Mouse (Mus musculus) heart, postnatal 0 days (tissue): ENCODE data around the gene Shisa5. TPM values are rescaled to one million over a fixed set of nuclear protein-coding genes. Genes with fewer than 3 reads are reported as not detected.

ENCODE experiments used
- ATAC-seq: fragments of 200-750 bp; cut with Nextera tagmentation; 2 replicates; pipeline ENCODE4 v1.8.0; 2017; ENCODE audit warnings: low read depth, moderate number of reproducible peaks, moderate library complexity; ENCODE audit not compliant: insufficient read depth
- DNase-seq: peaks from one replicate; pipeline ENCODE4 v3.0.0-alpha.2; 2016; ENCODE audit warnings: low spot score
- H3K27ac ChIP-seq: fragments of 300-500 bp; sonication (generic); 2 replicates; pipeline ENCODE4 v1.5.1; 2014; ENCODE audit warnings: low read depth, mild to moderate bottlenecking
- H3K27me3 ChIP-seq: fragments of 300-500 bp; sonication (generic); 2 replicates; pipeline ENCODE4 v1.6.1; 2014; ENCODE audit warnings: low read length, mixed read lengths; ENCODE audit not compliant: control insufficient read depth, insufficient read depth
- H3K36me3 ChIP-seq: fragments of 300-500 bp; sonication (generic); replicated peaks from 2 replicates; pipeline ENCODE4 v1.6.1; 2014; ENCODE audit warnings: low read length, mixed read lengths; ENCODE audit not compliant: control insufficient read depth, insufficient read depth
- H3K4me1 ChIP-seq: fragments of 300-500 bp; sonication (generic); 2 replicates; pipeline ENCODE4 v1.6.1; 2014; ENCODE audit warnings: antibody characterized with exemption; ENCODE audit not compliant: control insufficient read depth, insufficient read depth
- H3K4me2 ChIP-seq: fragments of 300-500 bp; sonication (generic); 2 replicates; pipeline ENCODE4 v1.6.1; 2014; ENCODE audit warnings: low read depth, mild to moderate bottlenecking, low read length, moderate library complexity
- H3K4me3 ChIP-seq: fragments of 300-500 bp; sonication (generic); 2 replicates; pipeline ENCODE4 v1.5.1; 2014; ENCODE audit warnings: low read depth, low read length
- H3K9ac ChIP-seq: fragments of 300-500 bp; sonication (generic); replicated peaks from 2 replicates; pipeline ENCODE4 v1.6.1; 2014; ENCODE audit warnings: low read depth, low read length, mixed read lengths
- H3K9me3 ChIP-seq: fragments of 300-500 bp; sonication (generic); replicated peaks from 2 replicates; pipeline ENCODE4 v1.6.1; 2016; ENCODE audit warnings: low read length; ENCODE audit not compliant: control insufficient read depth
- CTCF ChIP-seq: IDR thresholded peaks from 2 replicates; pipeline ENCODE4 v1.5.1; 2016; ENCODE audit warnings: antibody characterized with exemption, control low read depth, low read depth
- EP300 ChIP-seq: IDR thresholded peaks from 2 replicates; pipeline ENCODE4 v1.6.1; 2016; ENCODE audit warnings: antibody characterized with exemption, low read depth
- WGBS: fragments of 180-500 bp; shearing (Covaris S2); extraction: QIAGEN DNeasy Blood & Tissue Kit; methylation state at CpG from one replicate; pipeline ENCODE4 v1.1.7; 2014; 5-methylcytosine and 5-hydroxymethylcytosine counted together
- polyA plus RNA-seq: library from polyadenylated mRNA; unstranded; fragments of >200 nt; fragmentation: Nextera tagmentation; extraction: Ambion mirVana; gene quantifications from 2 replicates; pipeline ENCODE4 v1.2.1, GENCODE M21; 2015
- total RNA-seq: library from RNA; depleted of rRNA; stranded (reverse); fragments of >200 nt; gene quantifications from 2 replicates; pipeline ENCODE4 v1.2.3, GENCODE M21; 2014; ENCODE audit warnings: low replicate concordance

Gene Shisa5
- total and polyA plus RNA-seq, 2 experiments from 2014 or later, result 51.8 to 102 TPM

DNA sequence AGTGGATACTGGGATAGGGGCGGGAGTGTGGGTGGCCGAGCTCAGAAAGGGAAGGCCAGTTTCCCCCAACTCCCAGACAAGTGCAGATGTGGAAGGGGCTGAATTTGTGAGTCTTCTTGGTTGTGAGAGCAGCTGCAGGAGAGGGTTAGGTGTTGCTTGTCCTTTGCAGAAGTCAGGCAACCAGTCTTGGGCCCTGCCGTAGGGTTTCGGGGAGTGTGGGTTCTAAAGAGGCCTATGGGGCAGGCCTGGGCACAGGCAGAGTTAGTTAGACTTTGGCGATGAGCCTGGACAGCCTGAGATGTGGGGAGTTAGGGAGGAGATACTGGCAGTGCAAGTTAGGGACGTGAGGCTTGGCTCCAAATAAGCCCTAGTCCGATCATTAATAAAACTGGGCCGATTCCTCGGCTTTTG is 57.9 kb downstream of the Shisa5 start:
- H3K4me3 ChIP-seq, result peak overlapping the region; percentile 69
- H3K4me1 ChIP-seq, result peaks cover 48% of the 10 kb centered on the region
- TF ChIP-seq EP300, result no peak
- TF ChIP-seq CTCF, result no peak
- H3K36me3 ChIP-seq, result peaks cover 14% of the 10 kb centered on the region
- WGBS, result 30% methylated on average over 9 of the region's 9 CpGs
- peak overlapping the region; percentile 79 for H3K9ac ChIP-seq
- DNase-seq (no peak), ATAC-seq (no peak)
- no peaks in the 10 kb centered on the region for H3K9me3 ChIP-seq
- peak overlapping the region; percentile 88 for H3K27ac ChIP-seq
- H3K4me2 ChIP-seq, result peak overlapping the region; percentile 94
- no peaks in the 10 kb centered on the region for H3K27me3 ChIP-seq

DNA sequence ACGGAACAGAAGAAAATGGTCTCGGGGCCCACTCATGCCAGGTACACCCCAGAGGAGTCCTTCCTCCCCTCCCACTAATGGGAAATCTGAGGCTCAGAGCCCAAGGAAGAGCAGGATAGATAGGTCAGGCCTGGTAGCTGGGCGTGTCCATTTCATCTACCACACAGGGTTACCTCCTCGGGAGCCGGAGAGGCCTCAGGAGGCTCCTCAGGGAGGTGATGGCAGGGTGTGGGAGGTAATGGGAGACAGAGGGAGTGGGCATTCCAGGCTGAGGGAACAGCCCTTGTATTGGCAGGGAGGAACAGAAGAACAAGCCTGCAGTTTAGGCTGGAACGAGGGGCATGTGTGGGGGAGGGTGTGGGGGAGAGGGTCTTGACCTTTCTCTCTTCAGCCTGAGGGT is 58.5 kb downstream of the Shisa5 start:
- ATAC-seq (no peak), DNase-seq (peak; percentile 30)
- Histone ChIP-seq H3K9me3 (no peaks in the 10 kb centered on the region), H3K4me1 (peaks cover 48% of the 10 kb centered on the region), H3K9ac (peak overlapping the region; percentile 79), H3K4me3 (peak overlapping the region; percentile 69), H3K27ac (peak overlapping the region; percentile 88), H3K36me3 (peaks cover 13% of the 10 kb centered on the region; the same call in 1 of the 2 replicates), H3K27me3 (no peaks in the 10 kb centered on the region), H3K4me2 (peak overlapping the region; percentile 94)
- 26% methylated on average over 6 of the region's 6 CpGs for WGBS
- no peak for TF ChIP-seq CTCF
- no peak for TF ChIP-seq EP300

DNA sequence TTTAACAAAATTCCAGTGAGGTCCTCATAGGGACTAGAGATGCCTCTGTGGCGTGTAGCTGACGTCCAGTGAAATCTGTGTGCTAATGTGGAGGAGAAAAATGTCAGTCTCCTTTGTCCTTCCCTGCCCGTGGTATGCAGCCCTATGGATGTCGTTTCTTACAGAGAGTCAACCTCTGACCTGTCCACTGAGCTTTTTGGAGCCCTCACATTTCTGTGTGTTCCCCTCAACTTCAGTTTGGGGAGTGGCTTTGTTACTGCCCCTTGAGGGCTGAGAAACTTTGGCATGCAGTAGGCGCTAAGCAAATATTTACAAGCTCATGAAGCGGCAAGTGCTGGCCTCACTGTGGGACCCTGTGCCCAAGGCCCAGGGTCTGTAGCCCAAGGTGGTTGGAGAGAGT is 58.9 kb downstream of the Shisa5 start:
- H3K27ac ChIP-seq, result peak overlapping the region; percentile 88
- 27% methylated on average over 6 of the region's 6 CpGs for WGBS
- peaks cover 48% of the 10 kb centered on the region for H3K4me1 ChIP-seq
- peak overlapping the region; percentile 94 for H3K4me2 ChIP-seq
- ATAC-seq (no peak), DNase-seq (no peak)
- no peaks in the 10 kb centered on the region for H3K27me3 ChIP-seq
- peak overlapping the region; percentile 69; the same call in 1 of the 2 replicates for H3K4me3 ChIP-seq
- H3K9ac ChIP-seq, result peak overlapping the region; percentile 79; the same call in 1 of the 2 replicates
- H3K9me3 ChIP-seq, result no peaks in the 10 kb centered on the region
- peaks cover 10% of the 10 kb centered on the region; the same call in 1 of the 2 replicates for H3K36me3 ChIP-seq
- TF ChIP-seq EP300 (no peak), CTCF (no peak)

DNA sequence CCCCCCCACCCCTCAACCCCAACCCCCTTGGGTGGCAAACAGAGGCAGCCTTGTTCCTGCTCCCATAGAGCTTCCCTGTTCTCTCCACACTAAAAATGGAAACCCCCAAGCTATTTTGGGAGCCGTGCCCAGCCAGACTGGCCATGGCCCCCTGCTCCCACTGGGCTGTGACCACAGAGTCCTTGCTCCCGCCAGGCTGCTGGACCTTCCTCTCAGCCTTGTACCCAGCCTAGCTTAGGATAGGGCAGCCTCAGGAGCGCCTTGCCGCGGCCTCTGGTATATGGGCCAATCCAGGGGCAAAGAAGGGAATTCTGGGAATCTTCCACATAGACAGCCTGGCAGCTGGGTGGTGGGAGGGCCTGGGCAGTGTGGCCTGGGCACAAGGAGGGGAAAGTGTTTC is 59.5 kb downstream of the Shisa5 start:
- peak overlapping the region; percentile 79; the same call in 1 of the 2 replicates for H3K9ac ChIP-seq
- H3K4me2 ChIP-seq, result peak overlapping the region; percentile 94
- TF ChIP-seq CTCF (no peak), EP300 (no peak)
- peaks cover 48% of the 10 kb centered on the region for H3K4me1 ChIP-seq
- no peak for DNase-seq
- H3K9me3 ChIP-seq, result no peaks in the 10 kb centered on the region
- WGBS, result 35% methylated on average over 5 of the region's 5 CpGs
- peaks cover 10% of the 10 kb centered on the region; the same call in 1 of the 2 replicates for H3K36me3 ChIP-seq
- ATAC-seq, result peak; percentile 34
- H3K4me3 ChIP-seq, result peak overlapping the region; percentile 69; the same call in 1 of the 2 replicates
- no peaks in the 10 kb centered on the region for H3K27me3 ChIP-seq
- H3K27ac ChIP-seq, result peak overlapping the region; percentile 88

DNA sequence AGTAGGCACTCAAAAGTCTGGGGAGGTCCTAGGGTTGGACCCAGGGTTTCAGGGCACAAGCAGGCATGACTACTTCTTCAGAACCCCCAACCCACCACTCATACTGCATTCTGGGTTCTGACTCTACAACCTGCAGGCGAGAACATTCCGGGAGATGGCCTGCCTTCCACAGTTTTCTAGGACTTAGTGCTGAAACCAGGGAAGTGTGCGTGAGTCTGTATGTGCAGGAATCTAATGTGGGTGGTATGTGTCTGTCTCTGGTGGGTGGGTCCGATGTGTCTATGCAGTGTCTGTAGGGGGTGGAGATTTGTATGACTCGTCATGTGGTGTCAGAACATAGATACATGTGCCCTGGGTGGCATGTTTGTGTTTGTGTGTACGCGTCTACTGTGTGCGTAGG is 60.0 kb downstream of the Shisa5 start:
- Histone ChIP-seq H3K9ac (no peak overlapping the region; the same call in 1 of the 2 replicates), H3K36me3 (peaks cover 10% of the 10 kb centered on the region; the same call in 1 of the 2 replicates), H3K27ac (peak overlapping the region; percentile 88), H3K27me3 (no peaks in the 10 kb centered on the region), H3K9me3 (no peaks in the 10 kb centered on the region), H3K4me2 (peak overlapping the region; percentile 94), H3K4me1 (peaks cover 48% of the 10 kb centered on the region), H3K4me3 (peak overlapping the region; percentile 14; the same call in 1 of the 2 replicates)
- 67% methylated on average over 8 of the region's 8 CpGs for WGBS
- DNase-seq (no peak), ATAC-seq (no peak)
- TF ChIP-seq EP300 (no peak), CTCF (no peak)

DNA sequence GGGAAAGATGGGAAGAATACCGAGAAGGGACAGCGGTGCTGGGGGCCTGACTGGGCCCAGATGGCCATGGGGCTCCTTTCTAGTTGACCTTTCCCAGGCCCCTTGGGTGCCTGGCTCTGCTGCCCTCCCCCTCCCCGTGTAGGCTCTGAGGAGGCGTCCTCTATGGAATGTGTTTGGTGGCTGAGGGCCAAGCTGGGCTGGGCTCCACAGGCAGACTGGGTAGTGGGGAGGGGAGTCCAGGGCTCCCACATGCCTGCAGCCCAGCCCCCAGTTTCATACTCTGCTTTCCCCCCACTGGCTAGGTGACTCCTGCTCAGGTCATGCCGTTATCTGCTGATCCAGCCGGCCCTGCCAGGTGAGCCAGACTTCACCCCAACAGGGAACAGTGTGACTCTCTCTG is 60.6 kb downstream of the Shisa5 start:
- 13% methylated on average over 6 of the region's 6 CpGs for WGBS
- H3K36me3 ChIP-seq, result peaks cover 10% of the 10 kb centered on the region; the same call in 1 of the 2 replicates

More for the DNA sequence above, 60.6 kb downstream of the Shisa5 start:
- H3K27me3 ChIP-seq, result no peaks in the 10 kb centered on the region
- H3K4me2 ChIP-seq, result peak overlapping the region; percentile 94
- H3K27ac ChIP-seq, result peak overlapping the region; percentile 88
- H3K4me3 ChIP-seq, result peak overlapping the region; percentile 14; the same call in 1 of the 2 replicates
- no peak overlapping the region; the same call in 1 of the 2 replicates for H3K9ac ChIP-seq
- DNase-seq (peak; percentile 79), ATAC-seq (peak; percentile 68)
- no peaks in the 10 kb centered on the region for H3K9me3 ChIP-seq
- TF ChIP-seq CTCF (no peak), EP300 (0 out of 2 replicates have a peak, but pooled peaks have one; percentile 22)
- H3K4me1 ChIP-seq, result peaks cover 46% of the 10 kb centered on the region
